Mouse (Mus musculus) kidney, postnatal 0 days (tissue): ENCODE measurements around the gene Gne. TPM values are rescaled to one million over a fixed set of nuclear protein-coding genes. Genes with fewer than 3 reads are reported as not detected.

Experiments used
- ATAC-seq: fragments of 200-750 bp; cut with Nextera tagmentation; replicated peaks from 2 replicates; pipeline ENCODE4 v1.8.0; 2017; ENCODE audit warnings: low read depth, moderate number of reproducible peaks, moderate TSS enrichment, moderate library complexity; ENCODE audit not compliant: low FRiP score
- DNase-seq: peaks from one replicate; pipeline ENCODE4 v3.0.0-alpha.2; 2016; ENCODE audit warnings: low spot score
- H3K27ac ChIP-seq: fragments of 300-500 bp; sonication (generic); 2 replicates; pipeline ENCODE4 v1.5.1; 2014; ENCODE audit warnings: mild to moderate bottlenecking
- H3K27me3 ChIP-seq: fragments of 300-500 bp; sonication (generic); 2 replicates; pipeline ENCODE4 v1.6.1; 2014; ENCODE audit warnings: low read length, mixed read lengths; ENCODE audit not compliant: insufficient read depth
- H3K36me3 ChIP-seq: fragments of 300-500 bp; sonication (generic); 2 replicates; pipeline ENCODE4 v1.6.1; 2014; ENCODE audit warnings: low read length, mixed read lengths; ENCODE audit not compliant: insufficient read depth
- H3K4me1 ChIP-seq: fragments of 300-500 bp; sonication (generic); replicated peaks from 2 replicates; pipeline ENCODE4 v1.6.1; 2014; ENCODE audit warnings: antibody characterized with exemption, low read length, mixed read lengths; ENCODE audit not compliant: insufficient read depth
- H3K4me2 ChIP-seq: fragments of 300-500 bp; sonication (generic); 2 replicates; pipeline ENCODE4 v1.6.1; 2014; ENCODE audit warnings: mild to moderate bottlenecking, low read length, moderate library complexity, mixed read lengths
- H3K4me3 ChIP-seq: fragments of 300-500 bp; sonication (generic); replicated peaks from 2 replicates; pipeline ENCODE4 v1.5.1; 2014; ENCODE audit warnings: low read depth, low read length
- H3K9ac ChIP-seq: fragments of 300-500 bp; sonication (generic); 2 replicates; pipeline ENCODE4 v1.6.1; 2014; ENCODE audit warnings: low read depth, low read length
- H3K9me3 ChIP-seq: fragments of 300-500 bp; sonication (generic); replicated peaks from 2 replicates; pipeline ENCODE4 v1.6.1; 2016; ENCODE audit warnings: low read length, inconsistent platforms, mixed read lengths
- CTCF ChIP-seq: IDR thresholded peaks from 2 replicates; pipeline ENCODE4 v1.5.1; 2016; ENCODE audit warnings: antibody characterized with exemption, low read depth, mild to moderate bottlenecking, moderate library complexity
- WGBS: fragments of 180-500 bp; shearing (Covaris S2); extraction: QIAGEN DNeasy Blood & Tissue Kit; methylation state at CpG from one replicate; pipeline ENCODE4 v1.1.7; 2014; 5-methylcytosine and 5-hydroxymethylcytosine counted together
- polyA plus RNA-seq: library from polyadenylated mRNA; unstranded; fragments of >200 nt; fragmentation: Nextera tagmentation; extraction: Ambion mirVana; gene quantifications from 2 replicates; pipeline ENCODE4 v1.2.1, GENCODE M21; 2015

Gene Gne
- polyA plus RNA-seq, 1 experiment from 2014 or later, result 21.2 TPM

DNA sequence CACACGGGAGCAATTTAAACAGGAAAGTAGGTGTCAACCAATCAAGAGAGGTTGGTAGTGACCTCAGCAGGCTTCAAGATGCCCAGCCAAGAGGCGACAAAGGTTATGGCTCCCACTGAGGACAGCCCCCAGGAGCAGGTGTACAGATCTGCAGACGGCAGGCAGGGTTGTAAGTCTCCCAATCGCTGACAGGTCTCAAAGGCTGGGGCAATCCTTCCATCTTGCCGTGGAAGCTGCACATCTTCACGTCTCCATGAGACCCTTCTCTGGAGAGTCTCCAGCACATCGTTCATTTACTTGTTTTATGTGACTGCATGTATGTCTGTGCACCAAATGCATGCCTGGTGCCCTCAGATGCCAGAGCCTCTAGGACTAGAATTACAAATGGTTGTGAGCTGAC, 26.8 kb upstream of the Gne start:
- H3K4me1 ChIP-seq, result peaks cover 10% of the 10 kb centered on the region
- 64% methylated on average over 7 of the region's 7 CpGs for WGBS
- ATAC-seq (no peak), DNase-seq (no peak)
- no peak overlapping the region for H3K4me3 ChIP-seq
- no peaks in the 10 kb centered on the region for H3K27me3 ChIP-seq
- no peak overlapping the region for H3K9ac ChIP-seq
- no peak overlapping the region for H3K4me2 ChIP-seq
- no peak for TF ChIP-seq CTCF
- no peak overlapping the region for H3K27ac ChIP-seq
- no peaks in the 10 kb centered on the region for H3K36me3 ChIP-seq
- H3K9me3 ChIP-seq, result no peaks in the 10 kb centered on the region

GRCm38 (mm10) chr4:44108297-44108696, 24.3 kb upstream of the Gne start:
- ATAC-seq (no peak), DNase-seq (no peak)
- no peaks in the 10 kb centered on the region for H3K27me3 ChIP-seq
- WGBS, result 86% methylated on average over 6 of the region's 6 CpGs
- no peak overlapping the region for H3K4me2 ChIP-seq
- H3K4me3 ChIP-seq, result no peak overlapping the region
- no peak overlapping the region for H3K9ac ChIP-seq
- no peak overlapping the region for H3K27ac ChIP-seq
- no peaks in the 10 kb centered on the region for H3K9me3 ChIP-seq
- H3K4me1 ChIP-seq, result peaks cover 7% of the 10 kb centered on the region
- no peak for TF ChIP-seq CTCF
- no peaks in the 10 kb centered on the region for H3K36me3 ChIP-seq

GRCm38 (mm10) chr4:44107339-44107738, 23.4 kb upstream of the Gne start:
- 29% methylated on average over 6 of the region's 6 CpGs for WGBS
- ATAC-seq, result no peak

GRCm38 (mm10) chr4:44106297-44106821, 22.4 kb upstream of the Gne start:
- Histone ChIP-seq H3K9me3 (no peaks in the 10 kb centered on the region), H3K9ac (no peak overlapping the region), H3K36me3 (no peaks in the 10 kb centered on the region), H3K27ac (peak overlapping the region; percentile 65), H3K4me3 (peak overlapping the region; percentile 15; the same call in 1 of the 2 replicates), H3K27me3 (no peaks in the 10 kb centered on the region), H3K4me1 (0 out of 2 replicates have a peak, but pooled peaks cover 6% of the 10 kb centered on the region), H3K4me2 (peak overlapping the region; percentile 43)
- TF ChIP-seq CTCF, result no peak
- ATAC-seq, result no peak
- WGBS, result 22% methylated on average over 18 of the region's 18 CpGs
- peak; percentile 62 for DNase-seq

More at GRCm38 (mm10) chr4:44107339-44107738, 23.4 kb upstream of the Gne start:
- DNase-seq, result peak; percentile 32
- H3K9ac ChIP-seq, result no peak overlapping the region
- peak overlapping the region; percentile 43; the same call in 1 of the 2 replicates for H3K4me2 ChIP-seq
- H3K27me3 ChIP-seq, result no peaks in the 10 kb centered on the region
- H3K27ac ChIP-seq, result 0 out of 2 replicates have a peak overlapping the region, but pooled peaks have one; percentile 65
- H3K36me3 ChIP-seq, result no peaks in the 10 kb centered on the region
- H3K9me3 ChIP-seq, result no peaks in the 10 kb centered on the region
- TF ChIP-seq CTCF, result peak; percentile 15; the same call in 1 of the 2 replicates
- H3K4me3 ChIP-seq, result no peak overlapping the region
- 0 out of 2 replicates have a peak, but pooled peaks cover 6% of the 10 kb centered on the region for H3K4me1 ChIP-seq

DNA sequence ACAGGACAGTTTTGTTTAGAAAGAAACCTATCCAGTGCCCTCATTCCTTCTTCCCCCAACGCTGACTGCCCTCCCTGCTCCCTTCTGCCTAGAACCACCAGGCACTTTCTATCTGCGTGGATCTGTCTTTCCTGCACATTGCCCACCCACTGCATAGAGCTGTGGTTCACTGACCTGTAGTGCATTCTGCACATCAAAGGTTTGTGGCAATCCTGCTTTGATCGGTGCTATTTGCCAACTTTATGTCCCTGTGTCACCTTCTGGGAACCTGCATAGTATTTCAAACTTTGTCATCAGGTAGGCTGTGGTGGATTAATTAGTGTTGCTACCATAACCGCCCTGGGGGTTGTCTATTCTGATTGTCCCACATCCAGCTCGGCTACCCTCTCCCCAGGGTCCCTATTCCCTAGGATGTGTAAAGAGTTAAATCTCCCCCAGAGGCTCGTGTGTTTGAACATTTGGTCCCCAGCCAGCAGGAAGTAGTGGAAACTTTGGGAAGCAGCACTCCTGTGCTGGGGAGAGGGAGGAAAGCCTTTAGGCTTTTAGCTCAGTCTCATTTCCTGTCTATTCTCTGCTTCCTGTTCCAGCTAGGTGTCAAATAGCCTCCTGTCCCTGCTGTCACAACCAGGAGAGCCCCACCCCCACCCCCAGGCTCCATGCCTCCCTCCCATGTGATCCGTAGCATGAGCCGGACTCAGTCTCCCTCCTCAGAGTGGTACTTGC, 20.4 kb upstream of the Gne start:
- H3K4me3 ChIP-seq, result no peak overlapping the region
- 15% methylated on average over 8 of the region's 8 CpGs for WGBS
- DNase-seq, result peak; percentile 73

GRCm38 (mm10) chr4:44103620-44104019, 19.6 kb upstream of the Gne start:
- H3K9me3 ChIP-seq, result no peaks in the 10 kb centered on the region
- no peaks in the 10 kb centered on the region for H3K36me3 ChIP-seq
- H3K4me3 ChIP-seq, result no peak overlapping the region
- 71% methylated on average over 8 of the region's 8 CpGs for WGBS
- no peak overlapping the region for H3K27ac ChIP-seq
- no peak for DNase-seq
- H3K4me1 ChIP-seq, result 0 out of 2 replicates have a peak, but pooled peaks cover 6% of the 10 kb centered on the region
- no peak for TF ChIP-seq CTCF
- no peak for ATAC-seq
- H3K27me3 ChIP-seq, result no peaks in the 10 kb centered on the region
- no peak overlapping the region for H3K9ac ChIP-seq
- H3K4me2 ChIP-seq, result no peak overlapping the region

More for the DNA sequence above, 20.4 kb upstream of the Gne start:
- H3K27me3 ChIP-seq, result no peaks in the 10 kb centered on the region
- H3K4me2 ChIP-seq, result no peak overlapping the region
- H3K36me3 ChIP-seq, result no peaks in the 10 kb centered on the region
- no peaks in the 10 kb centered on the region for H3K9me3 ChIP-seq
- ATAC-seq, result no peak
- H3K27ac ChIP-seq, result no peak overlapping the region
- 0 out of 2 replicates have a peak, but pooled peaks cover 6% of the 10 kb centered on the region for H3K4me1 ChIP-seq
- H3K9ac ChIP-seq, result no peak overlapping the region
- no peak for TF ChIP-seq CTCF
